Mouse (Mus musculus): ENCODE data around the gene Fstl4. TPM values are rescaled to one million over a fixed set of nuclear protein-coding genes. Genes with fewer than 3 reads are reported as not detected.

Fstl4 gene
- polyA plus RNA-seq, 1 experiment from 2014 or later, result 5.7 TPM

DNA sequence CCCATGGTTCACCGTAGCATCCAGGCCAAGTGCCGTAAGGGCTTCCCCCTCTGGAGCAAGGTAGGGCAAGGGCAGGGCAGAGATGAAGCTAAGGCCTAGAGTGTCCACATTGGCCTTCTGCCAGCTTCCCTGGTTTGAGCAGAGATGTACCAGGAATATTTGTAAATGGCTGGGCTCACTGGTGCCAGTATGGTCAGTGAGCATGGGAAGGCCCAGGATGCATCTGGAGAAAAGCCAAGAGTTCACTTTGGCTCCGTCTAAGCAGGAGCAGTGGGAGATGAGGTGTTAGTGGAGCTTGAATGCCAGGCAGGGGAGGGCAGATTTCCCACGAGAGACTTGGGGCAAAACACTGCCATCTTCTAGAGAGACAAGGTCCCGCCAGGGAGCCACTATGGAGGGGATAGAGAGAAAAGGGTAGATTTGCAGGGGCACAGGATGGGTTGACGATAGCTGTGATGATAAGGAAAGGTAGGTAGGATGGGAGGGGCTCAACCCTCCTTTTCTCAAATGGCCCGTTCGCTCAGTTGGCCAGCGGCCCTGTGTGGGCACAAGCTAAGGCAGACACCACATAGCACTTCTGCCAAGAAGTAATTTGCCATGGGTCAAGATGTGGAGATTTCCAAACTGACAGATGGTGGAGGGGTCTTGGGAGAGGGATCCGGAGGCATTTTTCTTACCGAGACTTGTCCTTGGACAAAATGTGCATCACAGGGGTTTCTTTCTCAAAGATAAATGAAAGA, 354.0 kb downstream of the Fstl4 start:
- Histone ChIP-seq H3K27me3 (no peaks in the 10 kb centered on the region), H3K27ac (no peak overlapping the region), H3K9ac (no peak overlapping the region), H3K4me2 (no peak overlapping the region), H3K36me3 (no peaks in the 10 kb centered on the region), H3K4me1 (replicated peaks) (peaks cover 7% of the 10 kb centered on the region; the same call in 1 of the 2 replicates), H3K9me3 (replicated peaks) (no peaks in the 10 kb centered on the region), H3K4me3 (no peak overlapping the region)
- no peak for ATAC-seq (replicated peaks; ENCODE audit: insufficient number of reproducible peaks, insufficient read depth, low FRiP score, low read depth)
- WGBS, result 79% methylated on average over 11 of the region's 11 CpGs

DNA sequence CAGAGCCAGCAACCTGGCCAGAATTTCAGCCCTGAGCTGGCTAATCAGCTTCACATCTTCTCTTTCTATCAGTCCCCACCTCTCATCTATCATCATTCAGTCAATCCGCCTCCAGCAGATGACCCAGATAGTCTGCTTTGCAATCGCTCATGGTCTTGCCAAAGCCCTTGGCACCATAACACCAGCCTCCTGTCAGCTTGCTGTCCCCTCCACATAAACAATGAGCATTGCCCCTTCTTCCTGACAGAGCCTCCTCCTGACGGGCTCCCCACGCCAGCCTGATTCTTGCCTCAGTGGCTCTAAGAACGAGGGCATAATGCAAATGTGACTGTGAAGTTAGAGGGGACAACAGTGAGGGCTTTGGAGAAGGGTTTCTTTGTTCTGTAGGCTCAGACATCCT, 355.5 kb downstream of the Fstl4 start:
- H3K27ac ChIP-seq, result no peak overlapping the region
- no peaks in the 10 kb centered on the region for H3K9me3 ChIP-seq (replicated peaks)
- 83% methylated on average over 5 of the region's 5 CpGs for WGBS
- H3K9ac ChIP-seq, result no peak overlapping the region
- ATAC-seq (replicated peaks; ENCODE audit: insufficient number of reproducible peaks, insufficient read depth, low FRiP score, low read depth), result no peak
- no peak overlapping the region for H3K4me2 ChIP-seq
- H3K36me3 ChIP-seq, result no peaks in the 10 kb centered on the region
- H3K4me3 ChIP-seq, result no peak overlapping the region
- H3K4me1 ChIP-seq (replicated peaks), result peaks cover 7% of the 10 kb centered on the region; the same call in 1 of the 2 replicates
- no peaks in the 10 kb centered on the region for H3K27me3 ChIP-seq

DNA sequence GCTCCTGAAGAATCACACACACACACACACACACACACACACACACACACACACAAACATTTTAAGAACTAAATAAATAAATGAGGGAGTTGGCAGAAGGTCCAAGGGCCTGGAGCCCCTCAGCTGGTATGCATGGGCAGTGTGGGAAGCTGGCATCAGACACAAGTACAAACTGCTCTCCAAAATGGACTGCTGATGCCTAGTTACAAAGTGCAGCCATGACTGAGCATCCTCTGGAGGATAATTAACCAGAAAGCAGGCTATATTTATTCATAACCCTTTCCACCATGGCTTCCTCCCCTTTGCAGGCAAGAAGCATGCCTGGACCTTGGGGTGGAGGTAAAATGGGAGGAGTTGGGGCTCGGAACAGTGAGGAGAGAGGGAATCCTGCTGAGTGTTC, 356.8 kb downstream of the Fstl4 start:
- Histone ChIP-seq H3K4me3 (no peak overlapping the region), H3K9ac (no peak overlapping the region), H3K4me1 (replicated peaks) (peaks cover 6% of the 10 kb centered on the region; the same call in 1 of the 2 replicates), H3K36me3 (no peaks in the 10 kb centered on the region), H3K4me2 (no peak overlapping the region), H3K27ac (no peak overlapping the region), H3K27me3 (no peaks in the 10 kb centered on the region), H3K9me3 (replicated peaks) (no peaks in the 10 kb centered on the region)
- no peak for ATAC-seq (replicated peaks; ENCODE audit: insufficient number of reproducible peaks, insufficient read depth, low FRiP score, low read depth)
- 80% methylated on average over 1 of the region's 1 CpGs for WGBS

DNA sequence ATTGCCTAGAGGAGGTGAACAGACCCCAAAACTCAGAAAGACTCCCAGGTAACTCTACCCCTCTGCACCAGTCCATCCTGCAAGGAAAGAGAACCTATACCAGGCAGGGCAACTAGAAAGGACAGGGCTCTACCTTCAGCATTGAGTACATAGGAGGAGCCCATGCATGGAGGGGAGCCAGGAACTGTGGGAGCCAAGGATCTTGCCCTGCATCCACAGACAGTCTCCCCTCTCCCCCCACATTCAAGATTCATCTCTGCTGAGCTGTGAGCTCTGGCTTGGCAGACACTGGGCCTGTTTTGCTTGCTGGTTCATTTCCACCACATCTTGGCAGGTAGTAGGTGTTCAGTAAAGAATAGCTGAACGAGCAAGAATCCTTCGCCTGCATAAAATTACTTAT, 360.4 kb downstream of the Fstl4 start:
- no peak overlapping the region for H3K9ac ChIP-seq
- ATAC-seq (replicated peaks; ENCODE audit: insufficient number of reproducible peaks, insufficient read depth, low FRiP score, low read depth), result no peak
- H3K27ac ChIP-seq, result no peak overlapping the region
- no peaks in the 10 kb centered on the region for H3K36me3 ChIP-seq
- H3K9me3 ChIP-seq (replicated peaks), result no peaks in the 10 kb centered on the region
- no peak overlapping the region for H3K4me3 ChIP-seq
- 85% methylated on average over 2 of the region's 2 CpGs for WGBS
- H3K4me2 ChIP-seq, result no peak overlapping the region
- no peaks in the 10 kb centered on the region for H3K27me3 ChIP-seq
- peaks cover 5% of the 10 kb centered on the region for H3K4me1 ChIP-seq (replicated peaks)

DNA sequence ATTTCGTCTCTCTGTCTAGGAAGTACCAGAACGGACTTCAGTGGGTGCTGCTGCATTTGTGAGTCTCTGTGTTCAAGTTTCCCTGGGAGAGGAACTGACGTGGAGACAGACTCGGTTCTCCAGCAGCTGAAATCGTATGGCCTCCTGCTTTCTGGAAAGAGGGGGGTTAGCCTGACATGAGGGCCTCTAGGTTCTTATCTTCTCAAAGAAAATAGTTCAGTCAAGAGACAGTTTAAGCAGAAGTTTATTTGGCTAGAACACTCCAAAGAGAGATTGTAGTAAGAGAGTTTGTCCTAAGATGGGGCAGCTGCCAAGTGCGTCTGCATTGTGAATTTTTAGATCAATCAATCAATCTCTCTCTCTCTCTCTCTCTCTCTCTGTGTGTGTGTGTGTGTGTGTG, 362.2 kb downstream of the Fstl4 start:
- H3K4me3 ChIP-seq, result no peak overlapping the region
- WGBS, result 40% methylated on average over 6 of the region's 6 CpGs
- H3K4me1 ChIP-seq (replicated peaks), result peaks cover 5% of the 10 kb centered on the region
- ATAC-seq (replicated peaks; ENCODE audit: insufficient number of reproducible peaks, insufficient read depth, low FRiP score, low read depth), result no peak
- H3K36me3 ChIP-seq, result no peaks in the 10 kb centered on the region
- H3K4me2 ChIP-seq, result no peak overlapping the region
- no peaks in the 10 kb centered on the region for H3K9me3 ChIP-seq (replicated peaks)
- no peak overlapping the region for H3K27ac ChIP-seq
- H3K27me3 ChIP-seq, result no peaks in the 10 kb centered on the region
- no peak overlapping the region for H3K9ac ChIP-seq

DNA sequence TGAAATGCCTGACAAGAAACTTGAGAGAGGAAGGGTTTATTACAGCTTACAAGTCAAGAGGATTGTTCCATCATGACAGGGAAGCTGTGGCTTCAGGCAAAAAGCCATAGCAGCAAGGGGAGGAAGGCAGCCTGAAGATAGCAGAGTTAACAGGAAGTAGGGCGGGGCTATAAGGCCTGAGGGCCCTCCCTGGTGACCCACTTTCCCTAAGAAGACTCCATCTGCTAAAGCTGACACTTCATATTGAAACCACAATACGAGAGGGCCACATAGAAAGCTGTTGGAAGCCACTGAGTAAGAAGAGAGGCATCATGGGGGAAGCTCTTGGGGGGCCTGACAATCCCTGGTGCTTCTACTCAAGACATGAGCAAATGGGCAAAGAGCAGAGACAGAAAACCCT, 364.2 kb downstream of the Fstl4 start:
- Histone ChIP-seq H3K4me3 (no peak overlapping the region), H3K9ac (no peak overlapping the region), H3K36me3 (no peaks in the 10 kb centered on the region), H3K27ac (no peak overlapping the region), H3K9me3 (replicated peaks) (no peaks in the 10 kb centered on the region), H3K4me1 (replicated peaks) (peaks cover 11% of the 10 kb centered on the region), H3K27me3 (no peaks in the 10 kb centered on the region), H3K4me2 (no peak overlapping the region)
- WGBS, result 67% methylated on average over 2 of the region's 2 CpGs
- ATAC-seq (replicated peaks; ENCODE audit: insufficient number of reproducible peaks, insufficient read depth, low FRiP score, low read depth), result no peak

DNA sequence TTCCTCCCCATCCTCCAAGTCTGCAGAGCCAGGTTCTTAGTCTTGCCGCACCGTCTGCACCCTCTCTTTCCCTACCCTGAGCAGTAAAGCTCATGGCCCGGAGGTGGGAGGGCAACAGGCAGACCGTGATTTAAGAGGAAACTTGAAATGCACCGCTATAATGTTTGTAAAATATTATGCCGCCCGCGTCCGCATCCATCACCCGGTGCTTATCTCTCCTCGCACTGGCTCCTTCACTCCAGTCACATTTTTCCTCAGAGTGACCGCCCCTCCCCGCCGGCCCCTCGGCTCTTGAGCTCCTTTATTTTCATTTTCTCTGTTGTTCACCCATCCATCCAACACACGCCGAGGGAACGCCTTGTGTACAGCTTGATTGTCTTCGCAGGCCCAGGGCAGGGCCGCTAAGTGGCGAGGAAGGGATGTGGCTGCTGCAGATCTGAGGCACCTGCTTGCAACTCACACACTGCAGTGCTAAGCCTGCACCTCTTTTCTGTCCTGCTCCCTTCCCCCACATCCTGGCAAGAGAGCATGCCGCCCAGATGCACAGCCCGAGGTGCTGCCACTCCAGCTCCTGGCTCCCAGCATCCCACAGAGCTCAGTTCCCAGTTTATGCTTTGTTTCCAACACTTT, 368.1 kb downstream of the Fstl4 start:
- Histone ChIP-seq H3K36me3 (no peaks in the 10 kb centered on the region), H3K4me3 (peak overlapping the region; percentile 20), H3K4me2 (peak overlapping the region; percentile 53), H3K4me1 (replicated peaks) (peaks cover 6% of the 10 kb centered on the region), H3K27ac (no peak overlapping the region), H3K9me3 (replicated peaks) (no peaks in the 10 kb centered on the region), H3K27me3 (no peaks in the 10 kb centered on the region), H3K9ac (no peak overlapping the region)
- no peak for ATAC-seq (replicated peaks; ENCODE audit: insufficient number of reproducible peaks, insufficient read depth, low FRiP score, low read depth)
- WGBS, result 34% methylated on average over 23 of the region's 23 CpGs

DNA sequence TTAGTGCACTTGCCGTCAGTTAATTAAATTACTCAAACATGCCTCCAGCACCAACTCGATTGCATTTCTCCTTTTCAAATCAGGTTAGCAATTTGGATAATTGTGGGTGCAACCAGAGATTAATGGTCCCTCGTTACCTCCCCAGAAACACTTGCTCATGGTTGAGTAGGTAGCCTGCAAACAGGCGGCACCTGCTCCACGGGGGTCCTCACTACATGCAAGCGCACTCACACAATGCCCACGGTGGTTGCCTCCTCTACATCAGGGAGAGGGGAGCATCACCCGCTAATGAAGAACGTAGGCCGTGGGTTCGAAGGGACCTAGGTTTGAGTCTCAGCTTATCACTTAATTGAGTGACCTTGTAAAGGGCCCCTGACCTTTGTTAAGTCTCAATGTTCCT, 371.9 kb downstream of the Fstl4 start:
- 90% methylated on average over 11 of the region's 11 CpGs for WGBS
- H3K9ac ChIP-seq, result no peak overlapping the region
- H3K27me3 ChIP-seq, result no peaks in the 10 kb centered on the region
- H3K4me1 ChIP-seq (replicated peaks), result peaks cover 6% of the 10 kb centered on the region
- no peak overlapping the region for H3K27ac ChIP-seq
- no peak for ATAC-seq (replicated peaks; ENCODE audit: insufficient number of reproducible peaks, insufficient read depth, low FRiP score, low read depth)
- H3K4me2 ChIP-seq, result no peak overlapping the region
- H3K36me3 ChIP-seq, result no peaks in the 10 kb centered on the region
- no peaks in the 10 kb centered on the region for H3K9me3 ChIP-seq (replicated peaks)
- no peak overlapping the region for H3K4me3 ChIP-seq

DNA sequence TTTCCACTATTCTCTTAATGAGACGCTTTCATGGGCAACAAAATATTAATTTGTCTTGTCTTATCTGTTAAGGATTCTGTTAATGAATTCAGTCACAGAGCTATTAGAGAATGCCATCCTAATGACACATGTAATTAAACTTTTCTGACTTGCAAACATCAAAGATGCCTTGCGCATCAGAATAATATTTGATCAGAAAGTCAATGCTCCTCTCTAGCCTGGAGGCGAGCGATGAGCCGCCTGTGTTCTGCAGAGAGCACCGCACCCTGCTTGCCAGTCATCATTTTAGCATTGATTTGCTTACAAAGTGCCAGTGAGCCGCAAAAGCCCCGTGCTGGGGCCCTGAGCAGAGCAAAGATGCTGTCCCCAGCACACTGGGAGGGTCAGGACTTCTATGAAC, 372.9 kb downstream of the Fstl4 start:
- H3K27me3 ChIP-seq, result no peaks in the 10 kb centered on the region
- H3K4me3 ChIP-seq, result no peak overlapping the region
- H3K36me3 ChIP-seq, result no peaks in the 10 kb centered on the region
- 79% methylated on average over 8 of the region's 8 CpGs for WGBS
- H3K4me2 ChIP-seq, result no peak overlapping the region
- H3K9me3 ChIP-seq (replicated peaks), result no peaks in the 10 kb centered on the region
- H3K9ac ChIP-seq, result no peak overlapping the region
- peaks cover 4% of the 10 kb centered on the region for H3K4me1 ChIP-seq (replicated peaks)
- H3K27ac ChIP-seq, result no peak overlapping the region
- no peak for ATAC-seq (replicated peaks; ENCODE audit: insufficient number of reproducible peaks, insufficient read depth, low FRiP score, low read depth)

DNA sequence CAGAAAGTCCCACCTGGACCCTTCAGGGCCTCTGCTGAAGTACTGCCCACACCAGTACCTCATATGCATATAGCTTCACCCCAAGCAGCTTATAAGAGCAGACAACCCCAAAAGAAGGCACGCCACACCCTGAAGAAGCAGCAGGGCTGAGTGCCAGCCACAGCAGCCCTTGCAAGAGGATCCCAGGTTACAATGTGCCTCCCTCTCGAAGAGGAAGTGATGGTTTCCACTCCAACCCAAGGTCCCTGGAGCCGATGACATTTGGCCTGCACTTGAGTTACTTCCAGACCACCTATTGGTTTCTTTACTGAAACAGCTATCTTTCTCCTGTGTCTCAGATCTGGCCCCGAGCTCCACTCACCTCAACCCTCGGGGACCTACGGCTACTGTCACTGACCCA, 373.8 kb downstream of the Fstl4 start:
- no peak overlapping the region for H3K4me2 ChIP-seq
- no peak overlapping the region for H3K9ac ChIP-seq
- H3K4me3 ChIP-seq, result no peak overlapping the region
- ATAC-seq (replicated peaks; ENCODE audit: insufficient number of reproducible peaks, insufficient read depth, low FRiP score, low read depth), result no peak
- H3K27me3 ChIP-seq, result no peaks in the 10 kb centered on the region
- 78% methylated on average over 6 of the region's 6 CpGs for WGBS
- no peaks in the 10 kb centered on the region for H3K9me3 ChIP-seq (replicated peaks)
- no peaks in the 10 kb centered on the region for H3K4me1 ChIP-seq (replicated peaks)
- no peaks in the 10 kb centered on the region for H3K36me3 ChIP-seq
- H3K27ac ChIP-seq, result no peak overlapping the region

DNA sequence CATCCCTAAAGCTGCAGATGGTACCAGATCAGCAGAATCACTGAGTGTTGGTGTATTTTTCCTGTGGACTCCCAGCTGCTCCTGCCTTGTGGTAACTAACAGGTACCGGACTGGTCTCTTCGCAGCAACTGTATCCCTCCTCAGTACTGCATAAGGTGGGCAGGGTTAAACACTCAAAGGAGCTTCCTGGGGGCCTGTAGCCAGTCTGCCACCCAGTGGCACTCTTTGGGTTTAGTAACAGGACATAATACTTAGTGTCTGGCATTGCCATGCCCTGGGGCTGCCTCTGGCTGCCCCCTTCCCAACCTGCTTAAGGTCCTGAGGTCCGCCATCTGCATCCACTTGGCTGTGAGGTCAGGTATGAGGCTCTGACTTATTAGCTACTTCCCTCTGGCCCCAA, 375.2 kb downstream of the Fstl4 start:
- H3K36me3 ChIP-seq, result no peaks in the 10 kb centered on the region
- no peaks in the 10 kb centered on the region for H3K9me3 ChIP-seq (replicated peaks)
- H3K4me1 ChIP-seq (replicated peaks), result no peaks in the 10 kb centered on the region
- no peak for ATAC-seq (replicated peaks; ENCODE audit: insufficient number of reproducible peaks, insufficient read depth, low FRiP score, low read depth)
- H3K4me3 ChIP-seq, result no peak overlapping the region
- H3K27me3 ChIP-seq, result no peaks in the 10 kb centered on the region
- no peak overlapping the region for H3K27ac ChIP-seq
- no peak overlapping the region for H3K4me2 ChIP-seq
- no peak overlapping the region for H3K9ac ChIP-seq
- WGBS, result 86% methylated on average over 3 of the region's 3 CpGs

DNA sequence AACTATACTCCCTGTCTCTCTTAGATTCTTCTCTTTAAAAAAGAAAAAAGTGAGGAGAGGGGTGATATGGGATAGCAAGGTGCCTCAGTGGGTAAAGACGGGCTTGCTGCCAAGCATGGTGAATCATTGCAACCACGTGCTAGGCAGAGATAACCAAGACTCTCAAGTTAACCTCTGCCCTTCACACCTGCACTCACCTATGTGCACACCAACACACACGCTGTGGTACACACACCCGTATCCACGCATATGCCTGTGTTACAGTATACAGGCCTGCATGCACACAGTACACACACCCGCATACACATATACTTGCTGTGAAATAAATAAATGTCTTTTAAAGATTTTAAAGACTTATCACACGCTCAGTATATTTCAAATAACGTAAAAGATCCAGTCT, 375.8 kb downstream of the Fstl4 start:
- H3K4me2 ChIP-seq, result no peak overlapping the region
- H3K36me3 ChIP-seq, result no peaks in the 10 kb centered on the region
- no peaks in the 10 kb centered on the region for H3K27me3 ChIP-seq
- H3K9me3 ChIP-seq (replicated peaks), result no peaks in the 10 kb centered on the region
- H3K4me1 ChIP-seq (replicated peaks), result no peaks in the 10 kb centered on the region
- no peak for ATAC-seq (replicated peaks; ENCODE audit: insufficient number of reproducible peaks, insufficient read depth, low FRiP score, low read depth)
- H3K4me3 ChIP-seq, result no peak overlapping the region
- H3K9ac ChIP-seq, result no peak overlapping the region
- no peak overlapping the region for H3K27ac ChIP-seq
- 72% methylated on average over 8 of the region's 8 CpGs for WGBS

Measured in heart, embryonic 15.5 days (tissue).